Mouse (Mus musculus) liver, embryonic 16.5 days (tissue): ENCODE results near the gene Sycn. TPM values are rescaled to one million over a fixed set of nuclear protein-coding genes. Genes with fewer than 3 reads are reported as not detected.
"Not testable (repeated sequence)": the region's sequence is repeated elsewhere in the genome, so short reads cannot be mapped to it uniquely, and the experiment has no call there.

Experiments used
- ATAC-seq: fragments of 200-750 bp; cut with Nextera tagmentation; 2 replicates; pipeline ENCODE4 v1.8.0; 2017; ENCODE audit warnings: low read depth, mild to moderate bottlenecking, moderate number of reproducible peaks, moderate library complexity
- H3K27ac ChIP-seq: fragments of 300-500 bp; sonication (generic); 2 replicates; pipeline ENCODE4 v1.5.1; 2014; ENCODE audit warnings: mild to moderate bottlenecking, low read length
- H3K27me3 ChIP-seq: fragments of 300-500 bp; sonication (generic); 2 replicates; pipeline ENCODE4 v1.6.1; 2014; ENCODE audit warnings: low read depth, low read length, mixed read lengths; ENCODE audit not compliant: control insufficient read depth, insufficient read depth
- H3K36me3 ChIP-seq: fragments of 300-500 bp; sonication (generic); 2 replicates; pipeline ENCODE4 v1.6.1; 2014; ENCODE audit warnings: mild to moderate bottlenecking; ENCODE audit not compliant: control insufficient read depth, insufficient read depth
- H3K4me1 ChIP-seq: fragments of 300-500 bp; sonication (generic); 2 replicates; pipeline ENCODE4 v1.6.1; 2014; ENCODE audit warnings: low read depth, low read length, mixed read lengths; ENCODE audit not compliant: control insufficient read depth
- H3K4me2 ChIP-seq: fragments of 300-500 bp; sonication (generic); 2 replicates; pipeline ENCODE4 v1.6.1; 2014; ENCODE audit warnings: low read depth, low read length, mixed read lengths
- H3K4me3 ChIP-seq: fragments of 300-500 bp; sonication (generic); 2 replicates; pipeline ENCODE4 v1.5.1; 2014; ENCODE audit warnings: low read depth, mild to moderate bottlenecking, low read length
- H3K9ac ChIP-seq: fragments of 300-500 bp; sonication (generic); 2 replicates; pipeline ENCODE4 v1.6.1; 2014; ENCODE audit warnings: low read depth, low read length
- H3K9me3 ChIP-seq: fragments of 300-500 bp; sonication (generic); replicated peaks from 2 replicates; pipeline ENCODE4 v1.6.1; 2016; ENCODE audit warnings: low read length; ENCODE audit not compliant: control insufficient read depth
- WGBS: fragments of 180-500 bp; shearing (Covaris S2); extraction: QIAGEN DNeasy Blood & Tissue Kit; methylation state at CpG from one replicate; pipeline ENCODE4 v1.1.7; 2014; ENCODE audit not compliant: insufficient replicate concordance; 5-methylcytosine and 5-hydroxymethylcytosine counted together
- polyA plus RNA-seq: library from polyadenylated mRNA; unstranded; fragments of >200 nt; fragmentation: Nextera tagmentation; extraction: Ambion mirVana; gene quantifications from 2 replicates; pipeline ENCODE4 v1.2.1, GENCODE M21; 2015

Sycn gene
- polyA plus RNA-seq = 0.53 and 2.5 TPM in 2 replicates

DNA sequence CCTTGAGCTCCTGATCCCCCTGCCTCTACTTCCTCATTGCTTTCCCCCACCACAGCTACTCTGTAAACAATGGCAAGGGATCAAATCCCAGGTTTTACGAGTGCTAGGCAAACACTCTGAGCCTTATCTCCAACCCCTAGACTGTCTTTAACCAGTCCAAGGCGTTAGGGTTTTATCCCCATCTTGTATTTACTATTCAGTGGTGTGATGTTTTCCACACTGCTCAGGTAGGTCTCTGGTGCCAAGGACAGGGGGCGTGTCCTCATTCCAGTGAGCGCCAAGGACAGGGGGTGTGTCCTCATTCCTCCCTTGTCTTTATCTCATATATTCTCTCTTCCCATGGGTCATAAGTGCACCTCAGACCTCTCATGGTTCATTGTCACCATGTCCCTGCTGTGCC is at the start of gene Sycn:
Gene Sycn (plus strand): TSS at position 360 of the 400 bp plus-strand sequence.
- H3K9me3 ChIP-seq = no peaks in the 10 kb centered on the region
- no peak within 1 kb of the TSS for H3K9ac ChIP-seq
- H3K4me3 ChIP-seq = no peak within 1 kb of the TSS
- no peak within 1 kb of the TSS for H3K27ac ChIP-seq
- no peaks in the 10 kb centered on the region for H3K36me3 ChIP-seq
- no peaks in the 10 kb centered on the region for H3K4me1 ChIP-seq
- H3K4me2 ChIP-seq = no peak within 1 kb of the TSS
- no peak for ATAC-seq
- peaks cover 14% of the 10 kb centered on the region for H3K27me3 ChIP-seq
- WGBS = 56% methylated on average over 4 of the region's 4 CpGs

- Histone ChIP-seq H3K27ac (no peak overlapping the region), H3K27me3 (no peaks in the 10 kb centered on the region; the same call in none of the 2 replicates), H3K4me2 (no peak overlapping the region), H3K9ac (no peak overlapping the region), H3K4me3 (no peak overlapping the region), H3K36me3 (no peaks in the 10 kb centered on the region), H3K9me3 (no peaks in the 10 kb centered on the region), H3K4me1 (no peaks in the 10 kb centered on the region)
- 34% methylated on average over 14 of the region's 14 CpGs for WGBS
- no peak for ATAC-seq
These were observed 49.8 kb upstream of the Sycn start for GRCm38 (mm10) chr7:28490903-28491302.

GRCm38 (mm10) chr7:28492310-28492709 is 48.4 kb upstream of the Sycn start:
- H3K27ac ChIP-seq = no peak overlapping the region

DNA sequence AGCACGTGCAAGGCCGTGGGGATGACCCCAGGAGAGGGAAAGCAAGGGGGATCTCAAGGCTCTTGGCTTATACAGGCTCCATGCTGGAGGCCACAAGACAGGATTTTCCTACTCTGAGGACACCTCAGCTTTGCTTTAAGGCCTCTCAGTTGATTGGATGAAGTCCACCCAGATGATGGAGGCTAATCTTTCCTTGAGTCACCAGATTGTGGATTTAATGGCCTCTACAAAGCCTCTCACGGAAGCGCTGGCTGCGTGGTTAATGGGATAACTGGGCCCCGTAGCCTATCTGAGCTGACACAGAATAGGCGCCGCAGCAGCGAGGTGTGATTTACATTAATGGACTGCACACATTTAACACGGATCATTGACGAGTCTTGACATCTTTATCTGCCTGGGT is 45.3 kb upstream of the Sycn start:
- no peak overlapping the region for H3K9ac ChIP-seq
- WGBS = 61% methylated on average over 11 of the region's 11 CpGs
- no peaks in the 10 kb centered on the region for H3K27me3 ChIP-seq
- H3K27ac ChIP-seq = no peak overlapping the region
- no peak overlapping the region for H3K4me3 ChIP-seq
- no peaks in the 10 kb centered on the region for H3K4me1 ChIP-seq
- no peaks in the 10 kb centered on the region for H3K9me3 ChIP-seq
- no peaks in the 10 kb centered on the region for H3K36me3 ChIP-seq
- no peak for ATAC-seq
- no peak overlapping the region for H3K4me2 ChIP-seq

More at GRCm38 (mm10) chr7:28492310-28492709, 48.4 kb upstream of the Sycn start:
- Histone ChIP-seq H3K36me3 (no peaks in the 10 kb centered on the region), H3K4me3 (no peak overlapping the region), H3K4me2 (no peak overlapping the region), H3K9ac (no peak overlapping the region), H3K9me3 (no peaks in the 10 kb centered on the region), H3K4me1 (no peaks in the 10 kb centered on the region), H3K27me3 (no peaks in the 10 kb centered on the region; the same call in none of the 2 replicates)
- no peak for ATAC-seq
- 69% methylated on average over 8 of the region's 8 CpGs for WGBS

- H3K27me3 ChIP-seq = no peaks in the 10 kb centered on the region
- H3K9ac ChIP-seq = no peak overlapping the region
- H3K4me1 ChIP-seq = no peaks in the 10 kb centered on the region
- H3K4me3 ChIP-seq = no peak overlapping the region
- no peak overlapping the region for H3K4me2 ChIP-seq
- no peak for ATAC-seq
- no peaks in the 10 kb centered on the region; the same call in 1 of the 2 replicates for H3K9me3 ChIP-seq
- 3% methylated on average over 5 of the region's 5 CpGs for WGBS
- no peaks in the 10 kb centered on the region for H3K36me3 ChIP-seq
- H3K27ac ChIP-seq = no peak overlapping the region
These were observed 35.1 kb upstream of the Sycn start for GRCm38 (mm10) chr7:28505585-28505984.

DNA sequence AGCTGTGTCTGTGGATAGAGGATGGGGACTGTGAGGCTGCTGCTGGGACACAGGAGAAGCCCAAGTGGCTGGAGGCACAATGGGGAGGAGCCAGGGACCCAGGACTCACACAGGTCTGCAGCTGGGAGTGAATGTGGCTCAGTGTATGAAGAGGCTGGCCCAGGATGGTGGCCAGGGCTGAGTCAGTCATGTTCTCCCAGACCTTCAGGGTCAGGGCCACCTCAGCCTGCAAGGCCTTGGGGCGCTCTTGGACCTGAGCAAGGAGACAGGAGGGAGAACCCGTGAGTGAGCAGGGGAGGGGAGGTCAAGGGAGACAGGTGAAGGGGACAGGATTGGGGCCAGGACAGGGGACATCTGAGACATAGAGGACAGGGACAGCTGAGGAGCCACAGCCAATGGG is 31.6 kb upstream of the Sycn start:
- H3K4me3 ChIP-seq, H3K27ac ChIP-seq, H3K36me3 ChIP-seq, H3K4me1 ChIP-seq, H3K9ac ChIP-seq, H3K4me2 ChIP-seq, ATAC-seq, H3K9me3 ChIP-seq, H3K27me3 ChIP-seq: not testable (repeated sequence)
- 80% methylated on average over 1 of the region's 2 CpGs for WGBS

GRCm38 (mm10) chr7:28510405-28510974 is 30.2 kb upstream of the Sycn start, which contains the start of gene Ifnl2:
TSS of gene Ifnl2 (minus strand) at chr7:28510455.
- H3K27ac ChIP-seq = not testable (repeated sequence)

DNA sequence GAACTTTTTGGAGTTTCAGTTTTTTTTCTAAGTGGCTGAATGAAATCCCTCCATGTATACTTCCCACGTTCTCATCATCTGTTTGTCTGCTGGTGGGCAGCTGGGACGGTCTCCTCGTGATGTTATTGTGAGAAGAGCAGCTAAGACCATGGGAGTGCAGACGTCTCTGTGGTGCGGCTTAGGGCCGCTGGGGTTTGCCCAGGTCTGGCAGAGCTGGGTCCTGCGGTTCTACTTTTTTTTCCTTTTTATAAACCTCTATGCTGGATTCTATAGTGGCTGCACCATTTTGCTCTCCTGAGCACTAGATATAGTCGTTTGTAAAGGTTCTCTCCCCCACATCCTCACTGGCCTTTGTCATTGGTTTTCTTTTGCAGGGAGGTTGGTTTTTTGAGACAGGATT is 29.2 kb upstream of the Sycn start:
- H3K4me2 ChIP-seq = no peak overlapping the region
- no peaks in the 10 kb centered on the region for H3K27me3 ChIP-seq
- no peaks in the 10 kb centered on the region for H3K4me1 ChIP-seq
- H3K9me3 ChIP-seq = no peaks in the 10 kb centered on the region
- H3K27ac ChIP-seq = no peak overlapping the region
- 55% methylated on average over 8 of the region's 8 CpGs for WGBS
- no peak for ATAC-seq
- H3K4me3 ChIP-seq = no peak overlapping the region
- H3K36me3 ChIP-seq = no peaks in the 10 kb centered on the region
- no peak overlapping the region for H3K9ac ChIP-seq

More at GRCm38 (mm10) chr7:28510405-28510974, 30.2 kb upstream of the Sycn start, which contains the start of gene Ifnl2:
- not testable (repeated sequence) for H3K27me3 ChIP-seq, H3K4me1 ChIP-seq, H3K4me2 ChIP-seq, H3K4me3 ChIP-seq, ATAC-seq, H3K36me3 ChIP-seq, H3K9ac ChIP-seq, H3K9me3 ChIP-seq
- 45% methylated on average over 8 of the region's 8 CpGs for WGBS

DNA sequence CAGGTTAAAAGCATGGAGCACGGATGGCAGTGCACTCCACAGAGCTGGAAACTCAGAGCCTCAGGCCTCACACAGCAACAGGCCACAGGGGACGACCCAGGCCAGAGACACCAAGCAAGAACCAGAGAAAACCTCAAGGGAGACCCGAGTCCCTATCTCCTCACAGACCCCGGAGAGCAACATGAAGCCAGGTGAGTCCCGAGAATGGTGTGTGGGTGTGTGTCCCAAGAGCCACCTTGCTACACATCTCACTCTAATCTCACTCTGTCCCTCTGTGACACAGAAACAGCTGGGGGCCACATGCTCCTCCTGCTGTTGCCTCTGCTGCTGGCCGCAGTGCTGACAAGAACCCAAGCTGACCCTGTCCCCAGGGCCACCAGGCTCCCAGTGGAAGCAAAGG is 18.1 kb upstream of the Sycn start, which contains the start of gene Ifnl3:
Gene Ifnl3 (plus strand): TSS at position 301 of the 400 bp plus-strand sequence.
- not testable (repeated sequence) for ATAC-seq, H3K4me3 ChIP-seq, H3K36me3 ChIP-seq, H3K4me2 ChIP-seq, H3K27me3 ChIP-seq, H3K27ac ChIP-seq, H3K9me3 ChIP-seq, H3K4me1 ChIP-seq, H3K9ac ChIP-seq
- WGBS = 61% methylated on average over 5 of the region's 6 CpGs
